Mouse (Mus musculus) kidney, embryonic 14.5 days (tissue): ENCODE measurements around the gene Cuedc1. TPM values are rescaled to one million over a fixed set of nuclear protein-coding genes. Genes with fewer than 3 reads are reported as not detected.

Source experiments
- ATAC-seq: fragments of 200-750 bp; cut with Nextera tagmentation; 2 replicates; pipeline ENCODE4 v1.8.0; 2017; ENCODE audit warnings: moderate number of reproducible peaks, mild to moderate bottlenecking, moderate TSS enrichment, moderate library complexity; ENCODE audit not compliant: low FRiP score, low TSS enrichment
- H3K27ac ChIP-seq: fragments of 300-500 bp; sonication (generic); 2 replicates; pipeline ENCODE4 v1.5.1; 2014; ENCODE audit warnings: low read depth, mild to moderate bottlenecking, low read length, moderate library complexity, mixed read lengths
- H3K27me3 ChIP-seq: fragments of 300-500 bp; sonication (generic); 2 replicates; pipeline ENCODE4 v1.6.1; 2014; ENCODE audit warnings: mild to moderate bottlenecking, low read length; ENCODE audit not compliant: control insufficient read depth, insufficient read depth
- H3K36me3 ChIP-seq: fragments of 300-500 bp; sonication (generic); 2 replicates; pipeline ENCODE4 v1.6.1; 2014; ENCODE audit warnings: low read length, mixed read lengths; ENCODE audit not compliant: control insufficient read depth, insufficient read depth
- H3K4me1 ChIP-seq: fragments of 300-500 bp; sonication (generic); 2 replicates; pipeline ENCODE4 v1.6.1; 2014; ENCODE audit warnings: low read length, mixed read lengths; ENCODE audit not compliant: control insufficient read depth, insufficient read depth
- H3K4me2 ChIP-seq: fragments of 300-500 bp; sonication (generic); replicated peaks from 2 replicates; pipeline ENCODE4 v1.6.1; 2014; ENCODE audit warnings: low read depth, mild to moderate bottlenecking, low read length
- H3K4me3 ChIP-seq: fragments of 300-500 bp; sonication (generic); 2 replicates; pipeline ENCODE4 v1.5.1; 2014; ENCODE audit warnings: mild to moderate bottlenecking, low read length
- H3K9ac ChIP-seq: fragments of 300-500 bp; sonication (generic); 2 replicates; pipeline ENCODE4 v1.6.1; 2014; ENCODE audit warnings: low read depth, mild to moderate bottlenecking, low read length, moderate library complexity
- H3K9me3 ChIP-seq: fragments of 300-500 bp; sonication (generic); 2 replicates; pipeline ENCODE4 v1.6.1; 2016; ENCODE audit warnings: low read length; ENCODE audit not compliant: control insufficient read depth
- WGBS: fragments of 180-500 bp; shearing (Covaris S2); extraction: QIAGEN DNeasy Blood & Tissue Kit; methylation state at CpG from one replicate; pipeline ENCODE4 v1.1.7; 2014; 5-methylcytosine and 5-hydroxymethylcytosine counted together
- polyA plus RNA-seq: library from polyadenylated mRNA; unstranded; fragments of >200 nt; fragmentation: Nextera tagmentation; extraction: Ambion mirVana; gene quantifications from 2 replicates; pipeline ENCODE4 v1.2.1, GENCODE M21; 2014

Gene Cuedc1
- polyA plus RNA-seq, 1 experiment from 2014 or later = 17.0 TPM

GRCm38 (mm10) chr11:88156403-88156802, 58.5 kb downstream of the Cuedc1 start:
- H3K4me2 ChIP-seq = no peak overlapping the region
- no peak overlapping the region for H3K9ac ChIP-seq
- H3K27me3 ChIP-seq = no peaks in the 10 kb centered on the region
- H3K27ac ChIP-seq = peak overlapping the region; percentile 53; the same call in 1 of the 2 replicates
- no peaks in the 10 kb centered on the region for H3K36me3 ChIP-seq
- no peaks in the 10 kb centered on the region for H3K9me3 ChIP-seq
- ATAC-seq = no peak
- H3K4me1 ChIP-seq = peaks cover 39% of the 10 kb centered on the region
- WGBS = 44% methylated on average over 2 of the region's 2 CpGs
- H3K4me3 ChIP-seq = no peak overlapping the region

GRCm38 (mm10) chr11:88158842-88159246, 61.0 kb downstream of the Cuedc1 start:
- Histone ChIP-seq H3K4me2 (no peak overlapping the region), H3K27me3 (no peaks in the 10 kb centered on the region), H3K4me1 (peaks cover 37% of the 10 kb centered on the region), H3K9me3 (no peaks in the 10 kb centered on the region), H3K36me3 (no peaks in the 10 kb centered on the region), H3K9ac (no peak overlapping the region), H3K27ac (no peak overlapping the region), H3K4me3 (no peak overlapping the region)
- WGBS = 82% methylated on average over 5 of the region's 5 CpGs
- no peak for ATAC-seq

GRCm38 (mm10) chr11:88159389-88159788, 61.5 kb downstream of the Cuedc1 start:
- Histone ChIP-seq H3K27ac (no peak overlapping the region), H3K4me2 (no peak overlapping the region), H3K36me3 (no peaks in the 10 kb centered on the region), H3K9ac (no peak overlapping the region), H3K9me3 (no peaks in the 10 kb centered on the region), H3K4me1 (peaks cover 35% of the 10 kb centered on the region), H3K4me3 (no peak overlapping the region), H3K27me3 (no peaks in the 10 kb centered on the region)
- no peak for ATAC-seq
- 63% methylated on average over 11 of the region's 11 CpGs for WGBS

GRCm38 (mm10) chr11:88160316-88160715, 62.5 kb downstream of the Cuedc1 start:
- Histone ChIP-seq H3K27ac (peak overlapping the region; percentile 83; the same call in 1 of the 2 replicates), H3K9ac (peak overlapping the region; percentile 12; the same call in 1 of the 2 replicates), H3K9me3 (no peaks in the 10 kb centered on the region), H3K4me1 (peaks cover 44% of the 10 kb centered on the region), H3K4me2 (peak overlapping the region; percentile 55), H3K27me3 (no peaks in the 10 kb centered on the region), H3K4me3 (no peak overlapping the region), H3K36me3 (no peaks in the 10 kb centered on the region)
- WGBS = 34% methylated on average over 5 of the region's 5 CpGs
- no peak for ATAC-seq

- ATAC-seq = peak; percentile 75
- under 1% methylated on average over 18 of the region's 33 CpGs for WGBS
- no peaks in the 10 kb centered on the region for H3K9me3 ChIP-seq
Measured at GRCm38 (mm10) chr11:88161051-88161581, 63.3 kb downstream of the Cuedc1 start.

GRCm38 (mm10) chr11:88161651-88162362, 63.9 kb downstream of the Cuedc1 start:
- Histone ChIP-seq H3K36me3 (no peaks in the 10 kb centered on the region), H3K4me1 (peaks cover 47% of the 10 kb centered on the region), H3K9me3 (no peaks in the 10 kb centered on the region), H3K27ac (peak overlapping the region; percentile 83; the same call in 1 of the 2 replicates), H3K4me3 (peak overlapping the region; percentile 32; the same call in 1 of the 2 replicates), H3K27me3 (no peaks in the 10 kb centered on the region), H3K4me2 (peak overlapping the region; percentile 55), H3K9ac (no peak overlapping the region)
- ATAC-seq = peak; percentile 70
- 1% methylated on average over 13 of the region's 15 CpGs for WGBS

More at GRCm38 (mm10) chr11:88161051-88161581, 63.3 kb downstream of the Cuedc1 start:
- Histone ChIP-seq H3K27me3 (no peaks in the 10 kb centered on the region), H3K9ac (peak overlapping the region; percentile 9; the same call in 1 of the 2 replicates), H3K36me3 (no peaks in the 10 kb centered on the region), H3K27ac (peak overlapping the region; percentile 83), H3K4me1 (peaks cover 46% of the 10 kb centered on the region), H3K4me2 (peak overlapping the region; percentile 55), H3K4me3 (peak overlapping the region; percentile 32)

GRCm38 (mm10) chr11:88162740-88163139, 64.9 kb downstream of the Cuedc1 start:
- no peak overlapping the region for H3K4me3 ChIP-seq
- H3K27ac ChIP-seq = no peak overlapping the region
- H3K36me3 ChIP-seq = no peaks in the 10 kb centered on the region
- no peak overlapping the region for H3K4me2 ChIP-seq
- 59% methylated on average over 4 of the region's 4 CpGs for WGBS
- peaks cover 47% of the 10 kb centered on the region for H3K4me1 ChIP-seq
- H3K9ac ChIP-seq = no peak overlapping the region
- H3K9me3 ChIP-seq = no peaks in the 10 kb centered on the region
- no peaks in the 10 kb centered on the region for H3K27me3 ChIP-seq
- ATAC-seq = no peak

- H3K4me2 ChIP-seq = no peak overlapping the region
- H3K9me3 ChIP-seq = no peaks in the 10 kb centered on the region
- no peak for ATAC-seq
- no peak overlapping the region for H3K4me3 ChIP-seq
- H3K9ac ChIP-seq = peak overlapping the region; percentile 31; the same call in 1 of the 2 replicates
- H3K4me1 ChIP-seq = peaks cover 40% of the 10 kb centered on the region
- H3K27ac ChIP-seq = peak overlapping the region; percentile 64
- no peaks in the 10 kb centered on the region for H3K36me3 ChIP-seq
- 78% methylated on average over 7 of the region's 7 CpGs for WGBS
- H3K27me3 ChIP-seq = no peaks in the 10 kb centered on the region; the same call in 1 of the 2 replicates
Measured at GRCm38 (mm10) chr11:88164213-88164723, 66.4 kb downstream of the Cuedc1 start.
